In the genomic region with DNA sequence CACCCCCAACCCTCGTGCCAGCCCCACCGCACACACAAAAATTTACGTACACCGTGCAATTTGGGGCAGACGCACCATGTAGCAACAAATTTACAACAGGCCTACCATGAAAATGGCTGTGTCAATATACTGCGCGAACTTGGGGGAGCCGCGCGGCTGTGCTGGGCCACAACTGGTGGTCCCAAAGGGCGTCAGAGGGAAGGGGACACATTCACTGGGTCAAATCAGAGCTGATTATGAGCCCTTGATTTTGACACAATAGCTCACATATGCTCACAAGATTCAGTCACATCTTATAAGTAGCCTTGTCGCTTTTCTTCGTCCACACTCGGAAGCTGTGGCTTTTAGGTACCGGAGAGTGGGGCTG, we compare ENCODE assay signal across 16 mouse cellular contexts.
"Had no signal": no experiment of that assay in that cellular context is flagged by ENCODE, and none has a peak within 500 bp of the region (broad histone marks: within the 10 kb centered on the region; RNA-seq: fewer than 3 reads in every experiment).

No protein-coding gene starts in this region.

- H3K27ac ChIP-seq: layer of hippocampus, adult 2 months; limb, embryonic 12.5 days; liver, embryonic 13.5 days; lung, embryonic 15.5 days; macrophage; neural tube, embryonic 12.5 days; stomach, embryonic 15.5 days had no signal

- H3K4me2 ChIP-seq: limb, embryonic 12.5 days; liver, embryonic 13.5 days; lung, embryonic 15.5 days; neural tube, embryonic 12.5 days; stomach, embryonic 15.5 days had no signal

- ATAC-seq: liver, postnatal 0 days had no signal

- H3K4me1 ChIP-seq: limb, embryonic 12.5 days; liver, embryonic 13.5 days; stomach, embryonic 15.5 days had no signal

- H3K27me3 ChIP-seq: liver, embryonic 13.5 days; lung, embryonic 15.5 days; stomach, embryonic 15.5 days had no signal

- H3K36me3 ChIP-seq: limb, embryonic 12.5 days; liver, embryonic 13.5 days; lung, embryonic 15.5 days; neural tube, embryonic 12.5 days; stomach, embryonic 15.5 days had no signal

- H3K4me3 ChIP-seq: layer of hippocampus, adult 2 months; limb, embryonic 12.5 days; liver, embryonic 13.5 days; lung, embryonic 15.5 days; megakaryocyte, embryonic 14.5 days; neural tube, embryonic 12.5 days; stomach, embryonic 15.5 days had no signal

- H3K9ac ChIP-seq: limb, embryonic 12.5 days; liver, embryonic 13.5 days; liver, postnatal 0 days; lung, embryonic 15.5 days; neural tube, embryonic 12.5 days; stomach, embryonic 15.5 days had no signal

- DNase-seq: kidney, postnatal 10 days; kidney, postnatal 4 days; liver; liver, embryonic 13.5 days; liver, postnatal 0 days; lung, postnatal 14 days; right cerebral cortex, postnatal 14 days; thymus, adult 2 months; thymus, postnatal 36 days had no signal

- H3K9me3 ChIP-seq: limb, embryonic 12.5 days; liver, embryonic 13.5 days; lung, embryonic 15.5 days; megakaryocyte, embryonic 14.5 days; neural tube, embryonic 12.5 days; stomach, embryonic 15.5 days had no signal
